Mouse (Mus musculus) lung, postnatal 0 days (tissue): Measurements from ENCODE around the gene Susd1.

Source experiments
- CTCF ChIP-seq: IDR thresholded peaks from 2 replicates; pipeline ENCODE4 v1.5.1; 2016; ENCODE audit warnings: antibody characterized with exemption, mild to moderate bottlenecking
- EP300 ChIP-seq: IDR thresholded peaks from 2 replicates; pipeline ENCODE4 v1.6.1; 2016; ENCODE audit warnings: antibody characterized with exemption, mild to moderate bottlenecking, control low read depth

DNA sequence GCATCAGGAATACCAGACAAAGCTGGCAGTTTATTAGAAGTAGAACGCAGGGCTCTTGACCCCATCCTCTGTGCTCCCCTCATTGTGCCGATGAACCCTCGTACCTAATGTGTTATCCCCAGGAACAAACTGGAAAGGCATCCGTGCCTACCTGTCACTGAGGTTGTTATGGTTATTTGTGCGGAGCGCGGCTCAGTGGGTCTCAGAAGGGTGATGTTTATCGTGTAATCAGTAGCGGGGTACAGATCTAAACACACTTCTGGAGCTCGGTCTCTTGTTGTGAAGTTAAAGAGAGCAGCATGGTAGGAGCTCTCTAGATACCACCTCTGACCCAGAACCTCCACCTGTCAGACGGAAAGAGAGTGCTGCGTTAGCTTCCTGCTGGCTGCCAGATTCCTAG, 72.9 kb downstream of the Susd1 start:
- TF ChIP-seq EP300, result no peak
- TF ChIP-seq CTCF, result no peak
